Comparison of ENCODE assay signal across 47 mouse cellular contexts in genomic region chr4:73739439-73739838, GRCm38 (mm10). TPM values are rescaled to one million over a fixed set of nuclear protein-coding genes. Genes with fewer than 3 reads are reported as not detected.
"Had no signal": no experiment of that assay in that cellular context is flagged by ENCODE, and none has a peak within 500 bp of the region (broad histone marks: within the 10 kb centered on the region; RNA-seq: fewer than 3 reads in every experiment).

No protein-coding gene starts in this region.

- DNase-seq: left cerebral cortex, postnatal 4 days; liver; liver, embryonic 13.5 days; liver, postnatal 0 days; lung, adult 18-20 months; lung, adult 2 months; lung, embryonic 14.5 days; lung, postnatal 10 days; lung, postnatal 14 days; lung, postnatal 36 days; lung, postnatal 4 days; midbrain, embryonic 14.5 days had no signal

- H3K36me3 ChIP-seq: limb, embryonic 10.5 days; limb, embryonic 12.5 days; limb, embryonic 13.5 days; limb, embryonic 15.5 days; liver, embryonic 12.5 days; liver, embryonic 13.5 days; liver, embryonic 15.5 days; lung, embryonic 15.5 days; midbrain, embryonic 10.5 days; midbrain, embryonic 12.5 days; midbrain, embryonic 13.5 days; midbrain, embryonic 15.5 days; neural tube, embryonic 12.5 days had no signal

- H3K4me3 ChIP-seq: limb, embryonic 10.5 days; limb, embryonic 12.5 days; limb, embryonic 13.5 days; limb, embryonic 15.5 days; liver, embryonic 12.5 days; liver, embryonic 13.5 days; liver, embryonic 15.5 days; lung, embryonic 15.5 days; megakaryocyte, embryonic 14.5 days; midbrain, embryonic 10.5 days; midbrain, embryonic 12.5 days; midbrain, embryonic 13.5 days; midbrain, embryonic 15.5 days; myocyte; neural tube, embryonic 12.5 days had no signal

- ATAC-seq: liver, embryonic 12.5 days; liver, postnatal 0 days; lung, postnatal 0 days; midbrain, embryonic 13.5 days; midbrain, embryonic 15.5 days; midbrain, embryonic 16.5 days had no signal

- H3K4me1 ChIP-seq: limb, embryonic 10.5 days; limb, embryonic 12.5 days; limb, embryonic 13.5 days; limb, embryonic 15.5 days; liver, embryonic 12.5 days; liver, embryonic 13.5 days; liver, embryonic 15.5 days; lung, embryonic 15.5 days; megakaryocyte, embryonic 14.5 days; midbrain, embryonic 10.5 days; midbrain, embryonic 12.5 days; midbrain, embryonic 13.5 days; midbrain, embryonic 15.5 days; neural tube, embryonic 12.5 days had no signal

- H3K27me3 ChIP-seq: limb, embryonic 12.5 days; limb, embryonic 13.5 days; limb, embryonic 15.5 days; liver, embryonic 12.5 days; liver, embryonic 13.5 days; liver, embryonic 15.5 days; lung, embryonic 15.5 days; megakaryocyte, embryonic 14.5 days; midbrain, embryonic 12.5 days; midbrain, embryonic 13.5 days; midbrain, embryonic 15.5 days; neural tube, embryonic 12.5 days had no signal

- H3K27ac ChIP-seq: limb, embryonic 10.5 days; limb, embryonic 12.5 days; limb, embryonic 13.5 days; limb, embryonic 15.5 days; liver, embryonic 12.5 days; liver, embryonic 13.5 days; liver, embryonic 14.5 days; liver, embryonic 15.5 days; lung, embryonic 15.5 days; macrophage; midbrain, embryonic 10.5 days; midbrain, embryonic 12.5 days; midbrain, embryonic 13.5 days; midbrain, embryonic 15.5 days; neural tube, embryonic 12.5 days had no signal

- H3K9me3 ChIP-seq: limb, embryonic 10.5 days; limb, embryonic 12.5 days; limb, embryonic 13.5 days; limb, embryonic 15.5 days; liver, embryonic 12.5 days; liver, embryonic 13.5 days; liver, embryonic 15.5 days; lung, embryonic 15.5 days; midbrain, embryonic 10.5 days; midbrain, embryonic 12.5 days; midbrain, embryonic 13.5 days; midbrain, embryonic 15.5 days; neural tube, embryonic 12.5 days had no signal

- H3K4me2 ChIP-seq: limb, embryonic 12.5 days; limb, embryonic 13.5 days; limb, embryonic 15.5 days; liver, embryonic 11.5 days; liver, embryonic 12.5 days; liver, embryonic 13.5 days; liver, embryonic 15.5 days; lung, embryonic 14.5 days; lung, embryonic 15.5 days; midbrain, embryonic 11.5 days; midbrain, embryonic 12.5 days; midbrain, embryonic 13.5 days; midbrain, embryonic 15.5 days; neural tube, embryonic 12.5 days had no signal

- H3K9ac ChIP-seq: limb, embryonic 12.5 days; limb, embryonic 13.5 days; limb, embryonic 15.5 days; liver, embryonic 12.5 days; liver, embryonic 13.5 days; liver, embryonic 14.5 days; liver, embryonic 15.5 days; liver, postnatal 0 days; lung, embryonic 14.5 days; lung, embryonic 15.5 days; midbrain, embryonic 12.5 days; midbrain, embryonic 13.5 days; midbrain, embryonic 15.5 days; neural tube, embryonic 12.5 days had no signal

RNA-seq across cellular contexts. Expression of gene Rasef, which starts 51.4 kb away (rescaled TPM):
- total RNA-seq: megakaryocyte progenitor cell, adult 5-6 weeks; megakaryocyte, adult 5-6 weeks; megakaryocyte-erythroid progenitor cell, adult 5-6 weeks; monocyte, adult 5-6 weeks had no signal
- polyA plus RNA-seq: liver, embryonic 12.5 days; liver, embryonic 13.5 days; liver, embryonic 14.5 days; macrophage; myocyte had no signal

RNA-seq across cellular contexts. Expression of gene Gm428, which starts 56.1 kb away (rescaled TPM):
- total RNA-seq: left cerebral cortex, adult 8-10 months; left cerebral cortex, postnatal 10 days; left cerebral cortex, postnatal 14 days; left cerebral cortex, postnatal 25 days; left cerebral cortex, postnatal 36 days; left cerebral cortex, postnatal 4 days; liver, adult 2 months; megakaryocyte progenitor cell, adult 5-6 weeks; megakaryocyte, adult 5-6 weeks; megakaryocyte-erythroid progenitor cell, adult 5-6 weeks; monocyte, adult 5-6 weeks had no signal
- polyA plus RNA-seq: limb, embryonic 10.5 days; limb, embryonic 11.5 days; limb, embryonic 12.5 days; limb, embryonic 13.5 days; limb, embryonic 14.5 days; limb, embryonic 15.5 days; liver, adult 2 months; liver, embryonic 11.5 days; liver, embryonic 12.5 days; liver, embryonic 13.5 days; liver, embryonic 14.5 days; liver, embryonic 15.5 days; liver, embryonic 16.5 days; liver, postnatal 0 days; lung, adult 2 months; lung, embryonic 14.5 days; lung, embryonic 15.5 days; lung, embryonic 16.5 days; lung, postnatal 0 days; macrophage; midbrain, embryonic 10.5 days; midbrain, embryonic 11.5 days; midbrain, embryonic 12.5 days; midbrain, embryonic 13.5 days; midbrain, embryonic 14.5 days; midbrain, embryonic 15.5 days; midbrain, embryonic 16.5 days; myocyte; neural tube, embryonic 11.5 days; neural tube, embryonic 12.5 days had no signal
